Mouse (Mus musculus) intestine, embryonic 15.5 days (tissue): ENCODE data around the gene B3galnt1. TPM values are rescaled to one million over a fixed set of nuclear protein-coding genes. Genes with fewer than 3 reads are reported as not detected.

Experiments
- ATAC-seq: fragments of 200-750 bp; cut with Nextera tagmentation; 2 replicates; pipeline ENCODE4 v1.8.0; 2017; ENCODE audit warnings: moderate TSS enrichment, moderate library complexity
- H3K27ac ChIP-seq: fragments of 300-500 bp; sonication (generic); 2 replicates; pipeline ENCODE4 v1.5.1; 2015; ENCODE audit warnings: mild to moderate bottlenecking, inconsistent platforms
- H3K27me3 ChIP-seq: fragments of 300-500 bp; sonication (generic); replicated peaks from 2 replicates; pipeline ENCODE4 v1.6.1; 2015; ENCODE audit warnings: inconsistent platforms
- H3K36me3 ChIP-seq: fragments of 300-500 bp; sonication (generic); 2 replicates; pipeline ENCODE4 v1.6.1; 2015; ENCODE audit warnings: inconsistent platforms
- H3K4me1 ChIP-seq: fragments of 300-500 bp; sonication (generic); replicated peaks from 2 replicates; pipeline ENCODE4 v1.6.1; 2015; ENCODE audit warnings: inconsistent platforms
- H3K4me2 ChIP-seq: fragments of 300-500 bp; sonication (generic); replicated peaks from 2 replicates; pipeline ENCODE4 v1.6.1; 2015; ENCODE audit warnings: mild to moderate bottlenecking, inconsistent platforms
- H3K4me3 ChIP-seq: fragments of 300-500 bp; sonication (generic); replicated peaks from 2 replicates; pipeline ENCODE4 v1.5.1; 2015; ENCODE audit warnings: inconsistent platforms
- H3K9ac ChIP-seq: fragments of 300-500 bp; sonication (generic); 2 replicates; pipeline ENCODE4 v1.6.1; 2015; ENCODE audit warnings: inconsistent platforms
- H3K9me3 ChIP-seq: fragments of 300-500 bp; sonication (generic); 2 replicates; pipeline ENCODE4 v1.6.1; 2016; ENCODE audit warnings: inconsistent platforms
- WGBS: fragments of 180-500 bp; shearing (Covaris S2); methylation state at CpG from one replicate; pipeline ENCODE4 v1.1.7; 2015; 5-methylcytosine and 5-hydroxymethylcytosine counted together
- polyA plus RNA-seq: library from polyadenylated mRNA; unstranded; fragments of >200 nt; fragmentation: Nextera tagmentation; extraction: Ambion mirVana; gene quantifications from 2 replicates; pipeline ENCODE4 v1.2.1, GENCODE M21; 2015

The B3galnt1 gene
- polyA plus RNA-seq, 1 experiment from 2014 or later, result 33.2 TPM

- Histone ChIP-seq H3K9me3 (no peaks in the 10 kb centered on the region), H3K9ac (no peak overlapping the region), H3K27ac (no peak overlapping the region), H3K36me3 (no peaks in the 10 kb centered on the region), H3K27me3 (no peaks in the 10 kb centered on the region), H3K4me3 (no peak overlapping the region), H3K4me1 (no peaks in the 10 kb centered on the region), H3K4me2 (no peak overlapping the region)
- no peak for ATAC-seq
- 49% methylated on average over 7 of the region's 7 CpGs for WGBS
Measured at GRCm38 (mm10) chr3:69529576-69529975, 69.2 kb downstream of the B3galnt1 start.

DNA sequence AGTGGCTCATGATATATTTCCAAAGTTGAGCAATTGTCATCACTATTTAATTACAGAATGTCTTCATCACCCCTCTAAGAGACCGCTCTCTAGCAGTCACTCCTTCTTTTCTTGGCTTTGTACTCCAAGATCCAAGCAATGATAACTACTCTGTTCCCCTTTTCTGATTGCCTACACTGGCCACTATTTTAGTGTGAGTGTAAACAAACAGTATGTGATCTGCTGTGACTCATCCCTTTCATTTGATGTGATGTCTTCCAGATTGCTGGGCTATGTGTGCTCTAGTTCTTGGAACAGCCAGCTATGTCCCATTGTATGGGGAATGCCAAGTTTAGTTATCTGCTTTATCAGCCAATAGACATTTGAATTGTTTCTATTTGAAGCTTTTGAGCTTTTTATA lies 71.4 kb downstream of the B3galnt1 start:
- WGBS, result 84% methylated on average over 1 of the region's 1 CpGs
- H3K27me3 ChIP-seq, result no peaks in the 10 kb centered on the region
- no peak overlapping the region for H3K4me3 ChIP-seq
- no peak for ATAC-seq
- no peak overlapping the region for H3K9ac ChIP-seq
- H3K4me1 ChIP-seq, result 0 out of 2 replicates have a peak, but pooled peaks cover 2% of the 10 kb centered on the region
- no peaks in the 10 kb centered on the region for H3K9me3 ChIP-seq
- H3K27ac ChIP-seq, result no peak overlapping the region
- no peaks in the 10 kb centered on the region for H3K36me3 ChIP-seq
- no peak overlapping the region for H3K4me2 ChIP-seq

- Histone ChIP-seq H3K9me3 (no peaks in the 10 kb centered on the region), H3K27ac (no peak overlapping the region), H3K4me2 (no peak overlapping the region), H3K4me3 (no peak overlapping the region), H3K36me3 (no peaks in the 10 kb centered on the region), H3K27me3 (no peaks in the 10 kb centered on the region), H3K9ac (no peak overlapping the region), H3K4me1 (0 out of 2 replicates have a peak, but pooled peaks cover 6% of the 10 kb centered on the region)
- 59% methylated on average over 8 of the region's 8 CpGs for WGBS
- no peak for ATAC-seq
Measured at GRCm38 (mm10) chr3:69525072-69525529, 73.7 kb downstream of the B3galnt1 start.

DNA sequence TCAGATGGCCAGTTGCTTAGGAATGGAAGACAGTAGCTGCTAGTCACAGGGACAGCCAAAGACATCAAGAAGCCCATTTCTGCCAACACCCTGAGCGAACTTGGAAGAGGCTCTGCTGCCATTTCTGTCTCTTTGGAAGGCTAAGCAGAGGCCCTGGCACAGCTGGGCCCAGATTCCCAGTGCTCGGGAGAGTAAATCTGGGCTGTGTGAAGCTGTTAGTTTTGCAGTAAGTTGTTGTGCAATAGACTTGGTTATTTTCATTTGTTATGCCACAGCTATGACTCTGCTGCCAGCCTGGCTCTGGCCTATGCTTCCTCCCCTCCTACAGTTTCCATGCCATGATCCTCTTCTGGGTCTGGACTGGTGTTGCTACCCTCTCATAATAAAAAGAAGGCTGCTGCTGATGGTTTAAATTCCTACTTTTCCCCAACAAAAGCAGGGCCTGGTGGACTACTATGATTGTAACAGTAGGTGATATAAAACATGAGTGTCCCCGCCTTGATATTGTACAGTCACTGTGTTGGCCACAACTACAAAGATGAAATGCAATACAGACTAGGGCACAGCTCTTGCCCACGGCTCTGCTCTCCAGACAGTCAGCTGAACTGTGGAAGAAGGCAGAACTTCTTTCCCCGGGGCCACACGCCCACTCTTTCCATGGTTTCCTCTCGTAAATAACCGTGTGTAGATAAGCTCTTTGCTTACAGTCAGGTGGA lies 74.2 kb downstream of the B3galnt1 start:
- Histone ChIP-seq H3K4me2 (no peak overlapping the region), H3K4me3 (no peak overlapping the region), H3K36me3 (no peaks in the 10 kb centered on the region), H3K9me3 (no peaks in the 10 kb centered on the region), H3K4me1 (0 out of 2 replicates have a peak, but pooled peaks cover 11% of the 10 kb centered on the region), H3K9ac (no peak overlapping the region), H3K27ac (no peak overlapping the region), H3K27me3 (no peaks in the 10 kb centered on the region)
- no peak for ATAC-seq
- 48% methylated on average over 8 of the region's 8 CpGs for WGBS

Other genes starting within 250 kb of the B3galnt1 start
- 139 and 146 TPM in 2 replicates for gene Nmd3, start 123.0 kb upstream of the B3galnt1 start, polyA plus RNA-seq